Mouse (Mus musculus) cerebellum, postnatal 36 days (tissue): ENCODE results near the gene Rapgefl1.

ENCODE experiments used
- DNase-seq, 2 experiments: peaks; one replicate each; pipeline ENCODE4 v3.0.0; 2021 to 2022; ENCODE audit warnings: mixed read lengths in 2 of 2

Gene Rapgefl1

DNA sequence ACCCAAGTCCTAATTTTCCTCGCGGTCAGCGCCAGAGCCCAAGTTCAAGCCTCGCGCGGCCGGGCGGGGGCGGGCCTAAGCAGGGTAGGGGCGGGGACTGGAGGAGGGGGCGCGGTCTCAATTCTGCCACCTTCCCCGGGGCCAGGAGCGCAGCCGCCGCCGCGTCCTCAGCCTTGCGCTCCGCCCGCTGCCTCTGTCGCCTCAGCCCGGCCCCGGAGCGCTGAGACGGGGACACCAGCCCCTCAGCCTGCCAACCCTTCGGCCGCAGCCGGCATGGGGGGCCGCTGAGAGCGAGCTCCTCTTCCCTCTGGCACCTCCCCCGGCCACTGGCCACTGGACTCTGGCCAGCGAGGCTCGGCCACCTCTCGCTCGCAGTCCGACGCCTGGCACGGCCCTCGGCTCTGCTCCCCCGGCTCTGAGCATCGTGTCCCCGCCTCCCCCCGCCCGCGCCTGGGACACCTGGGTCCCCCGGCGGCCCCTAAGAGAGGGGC lies at the start of gene Rapgefl1:
Rapgefl1 (plus strand) TSS at position 135 of the 491 bp plus-strand sequence.
- DNase-seq: peak; percentile 81 to 86

DNA sequence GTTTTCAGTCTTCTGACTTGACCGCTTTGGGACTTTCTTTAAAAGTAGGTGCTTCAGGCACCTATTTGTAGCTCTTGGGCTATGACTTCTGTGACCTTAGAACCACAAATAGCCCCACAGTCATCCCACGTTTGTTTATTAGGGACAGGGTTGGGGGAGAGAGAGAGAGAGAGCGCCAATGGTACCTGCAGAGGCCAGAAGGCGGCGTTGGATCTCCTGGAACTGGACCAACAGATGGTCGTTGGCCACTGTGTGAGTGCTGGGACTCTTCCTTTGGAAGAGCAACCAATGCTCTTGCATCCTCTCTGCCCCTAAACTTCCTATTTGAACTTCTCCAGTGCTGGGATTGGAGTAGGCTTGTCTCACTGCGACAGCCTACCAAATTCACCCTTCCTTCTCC lies 49.4 kb upstream of the Rapgefl1 start:
- DNase-seq: peak in 1 of 2 experiments; percentile 31

DNA sequence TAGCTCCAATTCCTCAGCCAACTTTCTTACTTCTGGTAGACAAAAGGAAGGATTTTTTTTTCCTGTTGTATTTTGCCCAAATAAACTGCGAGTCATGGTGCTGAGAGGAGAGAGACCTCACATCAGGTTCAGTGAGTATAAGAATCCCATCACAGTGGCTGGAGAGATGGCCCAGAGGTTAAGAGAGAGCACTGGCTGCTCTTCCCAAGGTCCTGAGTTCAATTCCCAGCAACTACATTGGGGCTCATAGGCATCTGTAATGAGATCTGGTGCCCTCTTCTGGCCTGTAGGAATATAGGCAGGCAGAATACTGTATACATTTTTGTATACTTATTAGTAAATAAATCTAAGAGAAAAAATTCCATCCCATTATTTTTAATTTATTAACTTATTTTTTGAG lies 48.9 kb upstream of the Rapgefl1 start:
- no peak for DNase-seq

DNA sequence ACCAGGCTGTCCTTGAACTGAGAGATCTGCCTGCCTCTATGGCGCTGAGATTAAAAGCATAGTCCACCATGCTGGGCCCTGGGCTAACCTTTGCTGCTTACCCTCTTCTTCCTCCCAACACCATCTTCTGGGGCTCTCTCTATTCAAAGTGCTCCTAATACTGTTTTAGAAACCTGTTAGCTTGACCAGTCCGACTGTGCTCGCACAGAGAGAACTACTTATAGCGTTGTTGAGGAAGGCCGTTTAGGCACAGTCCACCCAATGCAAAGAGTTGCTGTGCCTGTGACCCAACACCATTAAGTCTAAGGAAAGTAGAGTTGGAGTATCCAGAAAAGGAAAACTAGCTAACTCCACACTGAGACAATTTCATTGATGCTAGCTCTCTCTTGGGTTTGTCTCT lies 48.4 kb upstream of the Rapgefl1 start:
- DNase-seq: peak in 1 of 2 experiments; percentile 13

DNA sequence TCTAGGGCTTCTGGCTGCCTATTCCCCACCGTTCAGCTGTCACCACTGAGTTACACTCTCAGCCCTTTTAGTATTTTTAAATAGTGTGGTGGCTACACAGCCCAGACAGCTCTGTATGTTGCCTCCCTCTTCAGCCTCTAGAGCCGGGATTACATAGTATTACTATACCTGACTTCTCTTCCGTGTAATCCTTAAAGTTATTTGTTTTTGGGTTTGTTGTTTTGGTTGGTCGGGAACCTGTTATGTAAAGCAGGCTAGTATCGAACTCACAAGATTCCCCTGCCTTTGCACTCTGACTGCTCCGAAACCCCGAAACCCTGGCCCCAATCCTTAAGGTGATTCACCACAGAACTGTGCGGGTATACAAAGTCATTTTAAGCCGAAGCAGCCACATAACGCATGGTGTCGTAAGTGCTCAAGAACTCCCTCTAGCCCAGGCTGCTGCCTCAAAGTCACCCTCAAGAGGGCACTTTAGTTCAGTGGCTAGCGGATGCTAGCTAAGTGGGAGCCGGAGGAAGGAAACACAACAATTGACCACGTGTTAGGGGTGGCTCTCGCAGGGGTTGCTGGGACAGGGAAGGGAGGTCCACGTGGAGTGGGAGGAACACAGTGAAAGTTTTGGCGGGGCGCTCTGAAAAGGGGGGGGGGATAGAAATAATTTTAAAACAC lies 47.9 kb upstream of the Rapgefl1 start:
- DNase-seq: peak; percentile 86

DNA sequence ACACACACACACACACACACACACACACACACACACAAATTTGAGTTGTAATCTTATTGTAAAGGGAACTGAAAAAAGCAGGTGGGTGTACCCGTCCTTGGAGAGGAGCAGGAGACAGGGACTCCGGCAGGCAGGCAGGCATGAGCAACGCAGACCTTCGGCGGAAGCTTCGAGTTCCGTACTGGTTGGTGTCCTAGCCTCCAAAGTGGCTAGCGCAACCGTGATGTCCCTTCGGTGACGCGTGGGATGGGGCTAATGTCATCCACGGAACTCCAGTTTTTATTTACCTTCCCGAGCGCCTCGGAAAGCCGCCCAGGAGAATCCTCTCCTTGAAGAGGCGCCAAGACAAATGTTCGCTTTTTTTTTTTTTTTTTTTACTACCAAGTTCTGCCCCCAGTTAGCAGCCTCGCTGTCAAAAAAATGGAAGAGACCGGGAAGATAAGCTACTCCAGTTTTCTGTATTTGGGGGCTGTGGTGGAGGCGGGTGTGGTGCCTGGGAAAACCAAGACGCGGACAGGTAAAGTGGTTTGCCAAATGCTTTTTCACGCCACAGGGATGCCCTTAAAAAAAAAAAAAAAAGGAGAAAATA lies 47.3 kb upstream of the Rapgefl1 start:
- DNase-seq: peak in 1 of 2 experiments; percentile 20

DNA sequence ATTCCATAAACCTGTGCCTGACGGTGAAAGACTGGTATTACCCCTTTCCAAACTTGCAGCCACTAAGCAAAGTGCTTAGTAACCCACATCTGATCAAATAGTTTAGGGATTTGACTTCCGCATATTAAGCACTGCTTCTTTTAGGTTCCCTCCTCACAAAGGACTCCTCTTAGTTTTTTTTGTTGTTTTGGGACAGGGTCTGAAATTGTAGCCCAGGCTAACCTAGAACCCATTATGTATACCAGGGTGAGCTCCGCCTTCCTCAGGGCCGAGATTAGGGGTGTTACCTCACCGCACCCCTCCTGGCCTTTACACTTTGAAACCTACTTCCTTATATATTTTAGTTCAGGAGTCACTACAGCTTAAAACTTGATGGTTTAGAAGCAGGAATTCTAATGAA lies 46.8 kb upstream of the Rapgefl1 start:
- no peak for DNase-seq

DNA sequence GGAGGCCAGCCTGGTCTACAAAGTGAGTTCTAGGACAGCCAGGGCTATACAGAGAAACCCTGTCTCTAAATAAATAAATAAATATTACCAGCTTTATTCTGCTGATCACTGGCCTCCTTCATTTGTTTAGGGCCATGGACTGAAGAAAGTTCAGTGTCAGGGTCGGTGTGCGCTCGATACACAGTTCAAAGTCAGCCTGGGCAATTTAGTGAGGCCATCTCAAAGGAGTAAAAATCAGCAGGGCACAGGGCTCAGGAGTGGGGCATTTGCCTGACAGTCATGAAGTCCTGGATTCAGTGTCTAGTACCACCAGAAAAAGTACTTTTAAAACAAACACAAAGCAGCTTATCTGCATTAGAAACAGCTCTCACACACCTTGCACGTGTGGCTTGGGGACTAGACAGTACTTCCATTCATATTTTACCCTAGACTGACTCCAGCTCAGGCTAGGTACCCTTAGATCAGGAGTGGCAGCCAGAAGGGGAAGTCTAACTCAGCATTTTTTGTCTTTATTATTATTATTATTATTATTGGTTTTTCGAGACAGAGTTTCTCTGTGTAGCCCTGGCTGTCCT lies 45.9 kb upstream of the Rapgefl1 start:
- DNase-seq: no peak

DNA sequence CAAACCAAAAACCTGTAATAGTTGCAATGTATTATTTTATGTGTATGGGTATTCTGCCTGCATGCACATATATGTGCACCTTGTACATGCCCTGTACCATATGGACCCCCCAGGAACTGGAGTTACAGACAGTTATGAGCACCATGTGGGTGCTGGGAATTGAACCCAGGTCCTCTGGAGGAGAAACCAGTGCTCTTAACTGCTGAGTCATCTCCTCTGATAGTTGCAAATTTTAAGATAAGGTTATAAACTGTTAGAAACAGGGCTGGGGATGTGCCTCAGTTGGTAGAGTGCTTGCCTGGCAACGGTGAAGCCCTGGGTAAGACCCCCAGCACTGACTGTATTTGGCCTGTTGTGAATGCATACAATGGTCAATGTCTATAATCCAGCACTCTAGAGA lies 45.1 kb upstream of the Rapgefl1 start:
- no peak for DNase-seq

DNA sequence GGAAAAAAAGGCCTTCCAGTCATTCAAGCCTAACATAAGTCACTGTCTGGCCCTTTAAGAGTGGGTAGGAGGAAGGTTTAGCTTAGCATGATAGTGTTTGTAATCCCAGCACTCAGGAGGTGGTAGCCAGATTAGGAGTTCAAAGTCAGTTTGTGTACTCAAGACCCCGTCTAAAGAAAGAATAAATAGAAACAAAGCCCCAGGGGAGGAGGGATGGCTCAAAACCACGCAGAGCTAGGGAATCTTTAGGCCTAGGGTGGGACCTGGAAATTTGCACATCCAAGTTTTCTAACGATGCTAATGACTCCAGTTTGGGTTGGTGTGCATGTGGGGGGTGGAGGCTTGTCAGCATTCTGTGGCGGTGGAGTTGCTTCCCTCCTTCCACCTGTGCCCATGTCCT lies 44.5 kb upstream of the Rapgefl1 start:
- no peak for DNase-seq

DNA sequence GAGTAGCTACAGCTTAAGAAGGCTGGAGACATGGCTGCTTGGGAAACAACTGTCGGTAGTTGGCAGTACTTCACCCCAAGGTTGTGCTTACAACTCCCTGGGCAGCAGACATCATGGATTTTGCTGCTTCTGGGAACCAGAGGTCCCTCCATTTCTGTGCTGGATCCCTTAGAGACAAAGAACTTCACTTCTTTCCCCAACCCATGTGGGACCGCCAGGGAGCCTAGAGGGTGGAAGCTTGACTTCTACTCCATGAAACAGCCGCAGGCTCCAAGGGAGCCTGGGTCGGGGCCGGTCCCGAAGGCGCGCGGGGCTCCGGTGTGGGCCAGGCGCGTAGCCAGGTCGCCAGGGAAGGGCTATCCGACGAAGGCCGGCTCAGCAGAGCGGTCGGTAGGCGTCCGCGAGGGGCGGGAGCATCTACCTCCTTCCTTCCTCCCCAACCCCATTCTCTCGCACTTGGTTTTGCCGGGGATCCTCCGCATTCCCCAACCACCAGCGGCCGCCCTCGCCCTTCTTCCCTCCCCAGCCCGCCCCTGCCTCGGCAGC lies 42.0 kb upstream of the Rapgefl1 start:
- peak; percentile 74 to 81 for DNase-seq

DNA sequence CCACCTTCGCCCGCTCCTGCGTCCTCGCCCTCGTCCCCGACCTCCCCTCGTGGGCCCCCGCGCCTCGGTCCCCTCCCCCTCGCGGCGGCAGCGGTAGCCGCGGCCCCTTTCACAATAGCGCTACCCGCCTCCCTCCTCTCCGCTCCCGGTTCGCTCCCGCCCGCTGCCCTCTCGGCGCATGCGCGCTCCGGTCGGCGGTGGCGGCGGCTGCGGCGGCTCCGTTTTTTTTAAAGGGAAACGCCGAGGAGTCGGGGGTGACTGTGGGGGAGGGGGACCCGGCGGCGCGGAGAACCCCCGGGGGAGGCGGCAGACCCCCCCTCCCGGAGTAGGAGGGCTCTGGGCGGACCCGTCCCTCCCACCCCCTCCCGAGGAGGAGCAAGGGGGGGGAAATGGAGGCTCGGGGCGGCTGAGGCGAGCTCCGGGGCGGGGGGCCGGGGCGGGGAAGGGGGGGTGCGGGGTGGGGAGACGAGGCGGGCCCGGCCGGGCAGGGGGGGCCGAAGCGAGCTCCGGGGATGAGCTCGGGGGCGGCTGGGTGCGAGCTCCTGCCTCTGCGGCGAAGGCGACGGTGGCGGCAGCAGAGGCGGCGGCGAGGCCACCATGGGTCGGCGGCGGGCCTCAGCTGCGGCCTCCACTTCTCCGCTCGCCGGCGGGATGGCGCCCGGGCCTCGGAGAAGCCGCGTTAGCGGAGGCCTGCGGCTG lies 41.4 kb upstream of the Rapgefl1 start, which contains the start of gene Msl1:
Msl1 (plus strand) TSS at position 502 of the 699 bp plus-strand sequence.
- peak; percentile 84 to 90 for DNase-seq

DNA sequence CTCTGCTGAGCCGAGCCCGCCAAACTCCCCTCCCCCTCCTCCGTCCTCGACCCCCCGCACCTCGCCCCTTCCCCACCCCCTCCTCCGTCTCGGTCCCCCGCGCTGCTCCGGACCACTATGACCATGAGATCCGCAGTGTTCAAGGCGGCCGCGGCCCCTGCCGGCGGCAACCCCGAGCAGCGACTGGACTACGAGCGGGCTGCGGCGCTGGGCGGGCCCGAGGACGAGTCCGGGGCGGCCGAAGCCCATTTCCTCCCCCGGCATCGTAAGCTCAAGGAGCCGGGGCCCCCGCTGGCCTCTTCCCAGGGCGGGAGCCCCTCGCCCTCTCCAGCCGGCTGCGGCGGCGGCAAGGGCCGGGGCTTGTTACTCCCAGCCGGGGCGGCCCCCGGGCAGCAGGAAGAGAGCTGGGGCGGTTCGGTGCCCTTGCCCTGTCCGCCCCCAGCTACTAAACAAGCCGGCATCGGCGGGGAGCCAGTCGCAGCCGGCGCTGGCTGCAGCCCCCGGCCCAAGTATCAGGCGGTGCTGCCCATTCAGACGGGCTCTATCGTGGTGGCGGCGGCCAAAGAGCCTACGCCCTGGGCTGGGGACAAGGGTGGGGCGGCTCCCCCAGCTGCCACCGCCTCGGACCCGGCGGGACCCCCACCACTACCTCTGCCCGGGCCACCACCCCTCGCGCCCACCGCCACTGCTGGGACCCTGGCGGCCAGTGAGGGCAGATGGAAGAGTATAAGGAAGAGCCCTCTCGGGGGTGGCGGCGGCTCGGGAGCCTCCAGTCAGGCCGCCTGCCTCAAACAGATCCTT lies 40.7 kb upstream of the Rapgefl1 start:
- DNase-seq: peak; percentile 51 to 58

DNA sequence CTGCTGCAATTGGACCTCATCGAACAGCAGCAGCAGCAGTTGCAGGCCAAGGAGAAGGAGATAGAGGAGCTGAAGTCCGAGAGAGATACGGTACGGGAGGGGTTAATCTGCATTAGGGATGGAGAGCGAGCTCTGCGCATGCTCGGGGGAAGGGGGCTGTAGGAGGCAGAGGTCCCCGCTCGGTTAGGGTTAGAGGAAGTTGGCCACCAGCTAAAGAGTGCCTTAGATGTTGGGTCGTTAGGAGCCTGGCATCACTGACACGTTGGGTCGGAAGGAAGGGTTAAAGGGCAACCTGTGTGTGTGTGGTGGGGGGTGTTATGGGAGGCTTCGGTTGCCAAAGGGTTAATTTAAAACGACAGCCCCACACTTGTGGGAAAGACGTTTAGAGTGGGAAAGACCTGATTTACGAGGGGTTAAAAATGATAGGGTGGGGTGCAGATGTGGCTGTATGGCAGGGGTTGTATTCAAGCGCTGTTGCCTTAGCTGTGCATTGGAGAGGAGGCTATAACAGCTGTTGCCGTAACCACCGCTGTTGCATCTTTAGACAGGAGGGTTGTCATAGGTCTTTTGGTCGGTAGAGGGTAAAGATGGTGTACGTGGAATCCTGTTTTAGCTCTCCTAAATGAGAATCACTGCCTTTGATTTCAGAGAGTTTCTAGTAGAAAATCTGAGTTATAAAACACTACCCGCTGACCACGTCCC lies 39.9 kb upstream of the Rapgefl1 start:
- DNase-seq: peak; percentile 73 to 78

DNA sequence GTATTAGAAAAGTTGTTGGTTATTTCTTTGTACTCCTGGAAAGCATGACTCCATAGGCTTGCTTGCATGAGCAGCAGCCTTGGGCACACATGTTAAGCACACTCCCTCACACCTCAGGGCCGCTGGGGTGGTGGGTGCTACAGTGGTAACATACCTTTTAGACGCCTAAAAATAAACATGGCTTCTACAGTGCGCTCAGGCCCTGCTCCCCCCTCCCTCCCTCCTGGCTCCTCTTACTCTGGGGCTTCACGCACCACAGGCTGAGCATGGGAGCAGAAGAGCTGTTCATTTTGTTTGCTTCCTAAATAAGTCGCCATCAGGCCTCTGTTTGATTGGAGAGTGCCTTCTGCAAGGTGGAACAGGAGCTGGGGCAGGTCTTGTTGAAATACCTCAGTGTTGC lies 39.3 kb upstream of the Rapgefl1 start:
- peak; percentile 34 to 35 for DNase-seq

DNA sequence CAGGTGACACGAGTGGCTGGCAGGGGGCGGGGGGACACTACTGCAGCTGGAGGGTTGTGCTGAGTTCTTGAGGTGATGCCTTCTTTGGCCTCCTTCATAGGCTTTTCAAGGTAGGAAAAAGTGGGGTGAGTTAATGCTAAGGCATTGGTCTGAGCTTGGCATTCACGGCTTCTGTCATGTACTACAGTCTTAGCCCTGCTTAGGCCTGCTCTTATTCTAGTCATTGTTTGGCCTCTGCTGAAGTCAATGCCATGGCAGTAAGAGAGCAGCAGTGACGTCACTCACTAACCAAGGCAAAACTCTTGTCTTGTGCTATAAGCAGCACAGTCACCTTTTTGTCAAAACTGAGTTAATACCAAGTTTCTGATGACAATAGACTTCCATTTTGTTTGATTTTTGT lies 38.7 kb upstream of the Rapgefl1 start:
- no peak for DNase-seq

DNA sequence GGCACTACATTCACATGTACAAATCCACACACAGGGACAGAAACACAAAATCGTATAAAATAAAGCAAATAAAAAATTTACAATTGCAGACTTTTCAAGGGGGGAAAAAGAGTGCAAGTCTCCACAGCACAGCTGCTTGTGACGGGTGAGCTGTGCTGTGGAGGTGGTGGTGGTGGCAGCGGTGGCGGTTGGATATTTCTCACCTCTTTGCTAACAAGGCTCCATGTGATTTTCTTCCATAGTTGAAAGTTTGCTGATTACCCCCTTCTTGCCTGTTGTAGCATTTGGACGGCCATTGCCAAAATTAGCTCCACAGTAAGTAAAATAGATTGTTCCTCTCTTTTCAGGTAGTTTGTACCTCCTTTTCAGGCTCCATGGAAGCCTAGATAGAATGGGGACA lies 32.0 kb upstream of the Rapgefl1 start, which contains the start of gene Casc3:
Casc3 (plus strand) TSS at position 301 of the 400 bp plus-strand sequence.
- no peak for DNase-seq

DNA sequence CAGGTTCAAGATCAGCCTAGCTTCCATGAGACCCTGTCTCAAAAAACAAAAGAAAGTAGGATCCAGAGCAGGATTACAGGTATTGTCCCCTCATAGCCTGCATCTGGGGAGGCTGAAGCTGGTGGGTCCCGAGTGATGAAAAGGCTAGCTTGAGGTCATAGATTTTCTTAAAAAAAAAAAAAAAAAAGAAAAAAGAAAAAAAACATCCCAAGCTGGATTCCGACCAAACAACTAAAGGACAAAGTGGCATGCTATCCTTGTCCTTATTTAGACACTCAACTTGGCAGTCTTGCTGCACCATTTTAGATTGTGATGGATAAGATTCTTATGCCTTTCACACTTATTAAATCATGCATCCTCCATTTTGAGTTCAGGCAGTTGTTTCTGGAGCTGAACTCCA lies 28.2 kb upstream of the Rapgefl1 start:
- DNase-seq: no peak

DNA sequence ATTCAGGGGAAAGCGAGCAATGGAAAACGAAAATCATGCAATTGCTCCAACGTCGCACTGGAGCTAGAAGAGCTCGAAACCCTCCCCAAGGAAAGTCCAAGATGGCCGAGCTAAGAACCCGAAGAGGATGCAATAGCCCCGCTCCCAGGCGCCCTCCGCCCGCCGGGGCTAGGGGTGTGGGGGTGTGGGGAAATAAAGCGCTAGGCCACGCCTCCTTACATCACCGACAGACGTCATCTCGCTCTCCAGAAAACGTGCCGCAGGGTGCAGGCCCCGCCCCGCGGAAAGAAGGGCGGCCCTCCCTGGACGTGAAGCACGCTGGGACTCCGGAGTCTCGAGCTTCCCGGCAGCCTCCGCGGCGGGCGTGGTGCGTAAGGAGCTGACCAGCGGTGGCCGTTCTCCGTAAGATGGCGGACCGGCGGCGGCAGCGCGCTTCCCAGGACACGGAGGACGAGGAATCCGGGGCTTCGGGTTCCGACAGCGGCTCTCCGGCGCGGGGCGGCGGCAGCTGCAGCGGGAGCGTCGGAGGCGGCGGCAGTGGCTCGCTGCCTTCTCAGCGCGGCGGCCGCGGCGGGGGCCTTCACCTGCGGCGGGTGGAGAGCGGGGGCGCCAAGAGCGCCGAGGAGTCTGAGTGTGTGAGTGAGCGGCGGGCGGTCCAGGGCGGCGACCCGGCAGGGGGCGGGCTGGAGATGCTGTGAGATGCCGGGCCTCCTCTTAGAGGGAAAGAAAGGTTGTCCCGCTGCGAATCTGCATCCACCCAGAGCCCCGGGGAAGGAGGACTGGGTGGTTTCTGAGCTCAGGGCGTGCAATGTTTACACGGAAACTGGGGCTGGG lies 26.9 kb upstream of the Rapgefl1 start:
- peak; percentile 99 for DNase-seq

DNA sequence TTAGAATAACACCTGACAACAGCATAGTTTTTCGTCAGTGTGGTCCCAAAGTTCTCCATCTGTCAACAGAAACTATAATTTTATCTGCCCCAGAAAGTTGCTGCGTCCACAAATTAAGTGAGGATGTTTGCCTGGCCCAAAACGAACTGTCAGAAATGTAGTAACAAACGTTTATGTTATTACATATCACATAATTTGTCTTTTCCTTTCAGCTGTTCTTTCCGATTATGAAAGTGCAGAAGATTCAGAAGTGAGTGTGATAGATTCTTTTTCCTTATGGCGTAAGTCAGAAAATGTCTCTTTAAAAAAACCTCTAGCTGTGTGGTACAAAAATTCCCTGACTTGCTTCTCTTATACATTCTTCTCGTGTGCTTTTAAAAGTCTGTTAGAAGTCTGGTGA lies 25.9 kb upstream of the Rapgefl1 start:
- no peak for DNase-seq
